Mouse (Mus musculus): ENCODE data around the gene Syt6. TPM values are rescaled to one million over a fixed set of nuclear protein-coding genes. Genes with fewer than 3 reads are reported as not detected.

Gene Syt6
- polyA plus RNA-seq, 1 experiment from 2014 or later, result 0.21 TPM

DNA sequence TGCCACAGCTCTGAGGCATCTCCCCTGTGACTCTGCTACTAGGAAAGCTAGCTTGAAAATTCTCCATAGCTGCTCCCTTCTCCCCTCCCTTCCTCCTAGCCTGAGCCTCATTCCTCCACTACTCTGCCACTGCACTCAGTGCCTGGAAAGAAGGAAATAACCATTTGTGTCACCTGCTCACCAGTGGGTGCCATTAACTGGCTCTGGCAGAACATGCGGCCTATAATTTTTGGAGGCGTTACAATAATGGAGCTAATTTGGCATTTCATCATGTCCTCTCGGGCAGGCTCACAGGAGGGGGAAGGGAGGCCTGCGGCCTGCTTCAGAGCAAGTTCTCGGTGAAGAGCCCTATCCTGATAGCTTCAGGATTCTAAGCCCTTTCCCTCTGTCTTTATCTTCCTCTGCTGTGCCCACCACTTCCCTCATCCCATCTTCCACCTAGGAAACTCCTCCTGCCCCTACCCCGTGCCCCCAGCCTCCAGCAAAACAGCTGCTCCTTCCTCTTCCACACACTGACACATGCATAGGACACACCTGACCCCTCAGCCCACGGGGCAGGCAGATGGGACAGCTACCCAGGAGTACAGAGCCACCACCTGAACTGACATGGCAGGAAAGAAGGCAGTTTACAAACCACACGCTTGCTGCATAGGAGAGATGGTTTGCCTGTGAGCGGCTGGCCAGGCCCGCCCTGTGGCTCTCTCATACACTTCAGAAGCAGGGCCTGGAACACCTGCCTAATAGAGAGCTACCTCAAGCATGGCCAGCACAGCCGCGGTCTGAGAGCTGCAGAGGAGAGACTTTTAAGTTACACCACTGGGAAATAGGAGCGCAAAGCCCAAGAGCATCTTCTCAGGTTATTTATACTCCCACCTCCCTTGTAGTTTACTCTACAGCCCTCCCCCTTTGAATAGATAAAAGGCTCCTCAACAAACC is 31.9 kb downstream of the Syt6 start:
- ATAC-seq (ENCODE audit: insufficient number of reproducible peaks, low FRiP score, low TSS enrichment, low read depth) (no peak), DNase-seq (ENCODE audit: low spot score) (no peak)
- Histone ChIP-seq H3K27me3 (ENCODE audit: control insufficient read depth, insufficient read depth, low read length) (no peaks in the 10 kb centered on the region), H3K9ac (ENCODE audit: low read length) (no peak overlapping the region), H3K36me3 (ENCODE audit: control insufficient read depth, insufficient read depth, low read length) (no peaks in the 10 kb centered on the region), H3K4me3 (ENCODE audit: low read depth, low read length) (no peak overlapping the region), H3K4me2 (ENCODE audit: low read depth, severe bottlenecking) (no peak overlapping the region), H3K27ac (replicated peaks; ENCODE audit: low read depth, low read length) (no peak overlapping the region), H3K4me1 (ENCODE audit: control insufficient read depth, insufficient read depth, low read length) (no peaks in the 10 kb centered on the region), H3K9me3 (ENCODE audit: control insufficient read depth, low read length) (no peaks in the 10 kb centered on the region)
- 74% methylated on average over 13 of the region's 13 CpGs for WGBS

- no peak for ATAC-seq (ENCODE audit: insufficient number of reproducible peaks, low FRiP score, low TSS enrichment, low read depth)
- 95% methylated on average over 5 of the region's 5 CpGs for WGBS
- Histone ChIP-seq H3K27me3 (ENCODE audit: control insufficient read depth, insufficient read depth, low read length) (no peaks in the 10 kb centered on the region), H3K4me2 (ENCODE audit: low read depth, severe bottlenecking) (no peak overlapping the region), H3K9me3 (ENCODE audit: control insufficient read depth, low read length) (no peaks in the 10 kb centered on the region), H3K9ac (ENCODE audit: low read length) (no peak overlapping the region), H3K4me3 (ENCODE audit: low read depth, low read length) (no peak overlapping the region), H3K27ac (replicated peaks; ENCODE audit: low read depth, low read length) (no peak overlapping the region), H3K36me3 (ENCODE audit: control insufficient read depth, insufficient read depth, low read length) (no peaks in the 10 kb centered on the region), H3K4me1 (ENCODE audit: control insufficient read depth, insufficient read depth, low read length) (no peaks in the 10 kb centered on the region)
- DNase-seq (ENCODE audit: low spot score), result no peak
These were observed 35.2 kb downstream of the Syt6 start for GRCm38 (mm10) chr3:103610231-103610630.

- 61% methylated on average over 9 of the region's 9 CpGs for WGBS
- no peak overlapping the region for H3K4me3 ChIP-seq (ENCODE audit: low read depth, low read length)
- DNase-seq (ENCODE audit: low spot score), result no peak
These were observed 37.8 kb downstream of the Syt6 start for GRCm38 (mm10) chr3:103612636-103613355.

DNA sequence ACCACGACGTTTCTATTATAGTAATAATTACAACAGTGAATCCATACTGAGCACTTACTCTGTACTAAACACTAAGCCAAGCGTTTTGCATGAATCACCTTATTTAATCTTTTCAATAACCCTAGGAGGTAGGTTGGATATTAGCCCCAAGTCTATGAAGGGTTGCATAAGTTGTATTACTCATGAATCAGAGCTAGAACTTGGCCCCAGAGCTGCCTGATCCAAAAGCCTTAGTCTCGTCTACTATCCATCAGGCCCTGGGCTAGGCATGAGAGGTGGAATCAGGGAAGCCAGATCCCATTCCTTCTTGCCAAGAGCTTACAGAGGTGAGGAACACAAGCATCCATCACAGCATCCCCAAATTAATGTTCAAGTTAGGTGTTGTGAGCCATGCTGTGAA is 40.6 kb downstream of the Syt6 start:
- ATAC-seq (ENCODE audit: insufficient number of reproducible peaks, low FRiP score, low TSS enrichment, low read depth) (no peak), DNase-seq (ENCODE audit: low spot score) (no peak)
- 78% methylated on average over 4 of the region's 4 CpGs for WGBS
- Histone ChIP-seq H3K27me3 (ENCODE audit: control insufficient read depth, insufficient read depth, low read length) (no peaks in the 10 kb centered on the region), H3K4me3 (ENCODE audit: low read depth, low read length) (no peak overlapping the region), H3K9me3 (ENCODE audit: control insufficient read depth, low read length) (no peaks in the 10 kb centered on the region), H3K9ac (ENCODE audit: low read length) (no peak overlapping the region), H3K4me1 (ENCODE audit: control insufficient read depth, insufficient read depth, low read length) (no peaks in the 10 kb centered on the region), H3K36me3 (ENCODE audit: control insufficient read depth, insufficient read depth, low read length) (no peaks in the 10 kb centered on the region), H3K27ac (replicated peaks; ENCODE audit: low read depth, low read length) (no peak overlapping the region), H3K4me2 (ENCODE audit: low read depth, severe bottlenecking) (no peak overlapping the region)

More at GRCm38 (mm10) chr3:103612636-103613355, 37.8 kb downstream of the Syt6 start:
- Histone ChIP-seq H3K9me3 (ENCODE audit: control insufficient read depth, low read length) (no peaks in the 10 kb centered on the region), H3K27me3 (ENCODE audit: control insufficient read depth, insufficient read depth, low read length) (no peaks in the 10 kb centered on the region), H3K36me3 (ENCODE audit: control insufficient read depth, insufficient read depth, low read length) (no peaks in the 10 kb centered on the region), H3K27ac (replicated peaks; ENCODE audit: low read depth, low read length) (no peak overlapping the region), H3K4me1 (ENCODE audit: control insufficient read depth, insufficient read depth, low read length) (no peaks in the 10 kb centered on the region), H3K4me2 (ENCODE audit: low read depth, severe bottlenecking) (no peak overlapping the region), H3K9ac (ENCODE audit: low read length) (no peak overlapping the region)
- no peak for ATAC-seq (ENCODE audit: insufficient number of reproducible peaks, low FRiP score, low TSS enrichment, low read depth)

DNA sequence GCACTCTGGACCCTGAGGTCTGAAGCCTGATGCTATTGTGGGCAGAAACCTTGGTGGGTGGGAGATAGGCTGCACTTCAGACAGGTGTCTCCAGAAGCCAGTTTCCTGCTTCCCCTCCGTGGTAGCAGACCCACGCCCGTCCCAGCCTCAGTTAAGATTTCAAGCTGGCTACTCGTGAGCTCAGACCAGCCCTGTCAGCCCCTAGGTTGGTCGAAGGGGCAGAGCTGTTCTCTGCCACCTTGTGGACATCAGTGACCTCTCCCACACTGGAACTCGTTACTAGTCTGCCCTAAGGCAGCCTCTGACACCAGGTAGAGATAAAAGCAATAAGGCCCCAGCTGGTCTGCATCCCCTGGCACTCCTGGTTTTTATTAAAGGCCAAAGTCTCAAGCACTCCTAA is 42.0 kb downstream of the Syt6 start:
- no peaks in the 10 kb centered on the region for H3K36me3 ChIP-seq (ENCODE audit: control insufficient read depth, insufficient read depth, low read length)
- no peak overlapping the region for H3K4me2 ChIP-seq (ENCODE audit: low read depth, severe bottlenecking)
- no peaks in the 10 kb centered on the region for H3K27me3 ChIP-seq (ENCODE audit: control insufficient read depth, insufficient read depth, low read length)
- ATAC-seq (ENCODE audit: insufficient number of reproducible peaks, low FRiP score, low TSS enrichment, low read depth), result no peak
- no peak overlapping the region for H3K9ac ChIP-seq (ENCODE audit: low read length)
- H3K9me3 ChIP-seq (ENCODE audit: control insufficient read depth, low read length), result no peaks in the 10 kb centered on the region
- peak; percentile 39 for DNase-seq (ENCODE audit: low spot score)
- H3K4me3 ChIP-seq (ENCODE audit: low read depth, low read length), result no peak overlapping the region
- WGBS, result 7% methylated on average over 6 of the region's 6 CpGs
- no peak overlapping the region for H3K27ac ChIP-seq (replicated peaks; ENCODE audit: low read depth, low read length)
- no peaks in the 10 kb centered on the region for H3K4me1 ChIP-seq (ENCODE audit: control insufficient read depth, insufficient read depth, low read length)

DNA sequence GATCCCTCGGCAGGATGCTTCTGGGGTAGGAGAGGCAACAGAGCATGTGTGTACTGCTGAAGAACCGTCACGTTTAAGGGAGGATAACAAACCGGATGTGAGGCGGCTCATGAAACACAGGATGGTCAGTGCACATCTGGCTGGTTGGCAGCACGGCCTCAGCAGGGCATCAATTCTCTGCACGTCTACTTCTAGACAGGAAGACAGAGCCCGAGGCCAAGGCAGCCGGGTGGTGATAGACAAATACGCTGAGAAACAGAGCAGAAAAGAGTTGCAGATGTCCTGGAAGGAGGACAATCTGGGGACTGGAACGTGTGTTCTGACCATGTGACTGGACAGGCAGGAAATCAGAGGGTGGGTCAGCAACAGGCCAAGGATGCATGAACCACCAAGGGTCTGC is 45.1 kb downstream of the Syt6 start:
- ATAC-seq (ENCODE audit: insufficient number of reproducible peaks, low FRiP score, low TSS enrichment, low read depth), result no peak

DNA sequence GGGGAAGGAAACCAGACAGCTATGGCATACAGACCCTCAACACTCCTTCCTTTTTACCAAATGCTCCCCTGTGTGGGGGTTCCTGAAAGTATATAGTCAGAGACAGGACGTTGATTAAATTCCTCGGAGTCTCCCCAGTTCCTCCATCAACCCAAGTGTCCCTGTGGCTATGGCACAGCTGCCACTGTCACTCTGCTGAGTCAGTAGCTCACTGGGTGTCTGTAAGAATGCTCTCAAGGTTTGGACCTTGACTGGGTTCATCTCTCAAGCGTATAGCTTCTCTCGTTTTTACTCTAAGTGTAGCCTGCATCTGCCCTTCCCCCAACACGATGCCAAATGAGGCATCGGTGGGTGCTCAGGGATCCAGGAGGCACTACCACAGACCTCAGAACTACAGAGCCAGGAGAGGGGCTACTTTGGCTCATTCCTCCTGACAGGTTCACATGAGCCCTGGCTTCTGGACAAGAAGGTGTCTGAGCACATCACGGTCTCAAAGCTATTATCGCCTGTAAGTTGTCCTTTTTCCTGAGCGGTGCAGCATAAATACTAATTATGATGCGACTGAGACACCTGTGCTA is 49.0 kb downstream of the Syt6 start:
- no peaks in the 10 kb centered on the region for H3K36me3 ChIP-seq (ENCODE audit: control insufficient read depth, insufficient read depth, low read length)
- no peak overlapping the region for H3K4me2 ChIP-seq (ENCODE audit: low read depth, severe bottlenecking)
- H3K4me1 ChIP-seq (ENCODE audit: control insufficient read depth, insufficient read depth, low read length), result no peaks in the 10 kb centered on the region
- DNase-seq (ENCODE audit: low spot score) (no peak), ATAC-seq (ENCODE audit: insufficient number of reproducible peaks, low FRiP score, low TSS enrichment, low read depth) (no peak)
- no peak overlapping the region for H3K4me3 ChIP-seq (ENCODE audit: low read depth, low read length)
- H3K9ac ChIP-seq (ENCODE audit: low read length), result no peak overlapping the region
- 89% methylated on average over 10 of the region's 10 CpGs for WGBS
- no peak overlapping the region for H3K27ac ChIP-seq (replicated peaks; ENCODE audit: low read depth, low read length)
- H3K27me3 ChIP-seq (ENCODE audit: control insufficient read depth, insufficient read depth, low read length), result no peaks in the 10 kb centered on the region
- H3K9me3 ChIP-seq (ENCODE audit: control insufficient read depth, low read length), result no peaks in the 10 kb centered on the region

More for the DNA sequence above, 45.1 kb downstream of the Syt6 start:
- Histone ChIP-seq H3K4me2 (ENCODE audit: low read depth, severe bottlenecking) (no peak overlapping the region), H3K27me3 (ENCODE audit: control insufficient read depth, insufficient read depth, low read length) (no peaks in the 10 kb centered on the region), H3K9ac (ENCODE audit: low read length) (no peak overlapping the region), H3K36me3 (ENCODE audit: control insufficient read depth, insufficient read depth, low read length) (no peaks in the 10 kb centered on the region), H3K9me3 (ENCODE audit: control insufficient read depth, low read length) (no peaks in the 10 kb centered on the region), H3K4me3 (ENCODE audit: low read depth, low read length) (no peak overlapping the region), H3K4me1 (ENCODE audit: control insufficient read depth, insufficient read depth, low read length) (no peaks in the 10 kb centered on the region), H3K27ac (replicated peaks; ENCODE audit: low read depth, low read length) (no peak overlapping the region)
- 65% methylated on average over 11 of the region's 11 CpGs for WGBS
- DNase-seq (ENCODE audit: low spot score), result no peak

GRCm38 (mm10) chr3:103624591-103625051 is 49.6 kb downstream of the Syt6 start:
- H3K27ac ChIP-seq (replicated peaks; ENCODE audit: low read depth, low read length), result no peak overlapping the region
- H3K27me3 ChIP-seq (ENCODE audit: control insufficient read depth, insufficient read depth, low read length), result no peaks in the 10 kb centered on the region
- H3K9me3 ChIP-seq (ENCODE audit: control insufficient read depth, low read length), result no peaks in the 10 kb centered on the region
- DNase-seq (ENCODE audit: low spot score) (no peak), ATAC-seq (ENCODE audit: insufficient number of reproducible peaks, low FRiP score, low TSS enrichment, low read depth) (no peak)
- no peak overlapping the region for H3K4me3 ChIP-seq (ENCODE audit: low read depth, low read length)
- H3K4me1 ChIP-seq (ENCODE audit: control insufficient read depth, insufficient read depth, low read length), result no peaks in the 10 kb centered on the region
- no peaks in the 10 kb centered on the region for H3K36me3 ChIP-seq (ENCODE audit: control insufficient read depth, insufficient read depth, low read length)
- H3K9ac ChIP-seq (ENCODE audit: low read length), result no peak overlapping the region
- H3K4me2 ChIP-seq (ENCODE audit: low read depth, severe bottlenecking), result no peak overlapping the region
- 85% methylated on average over 5 of the region's 5 CpGs for WGBS

Data from limb, embryonic 11.5 days (tissue).